Mouse (Mus musculus) spleen, adult 2 months (tissue): ENCODE results near the gene Gm4969. TPM values are rescaled to one million over a fixed set of nuclear protein-coding genes. Genes with fewer than 3 reads are reported as not detected.
A peak's percentile ranks its signal among the peaks of the same experiment; 100 is the strongest.

ENCODE experiments used
- DNase-seq, 2 experiments: peaks; one replicate each; pipeline versions ENCODE4 v3.0.0 to v3.0.0-alpha.2; 2012 to 2021; ENCODE audit warnings: low spot score in 2 of 2, low read depth in 1 of 2
- H3K27ac ChIP-seq: fragments of 200-500 bp; 2 replicates; pipeline ENCODE4 v1.5.1; 2012; ENCODE audit warnings: low read length, inconsistent platforms; ENCODE audit not compliant: insufficient read depth
- H3K27me3 ChIP-seq: fragments of 200-500 bp; 2 replicates; pipeline ENCODE4 v1.6.1; 2012; ENCODE audit warnings: mild to moderate bottlenecking, moderate library complexity, low read length, inconsistent platforms; ENCODE audit not compliant: control insufficient read depth, insufficient read depth
- H3K36me3 ChIP-seq: fragments of 200-500 bp; 2 replicates; pipeline ENCODE4 v1.6.1; 2012; ENCODE audit warnings: mild to moderate bottlenecking, low read length, inconsistent platforms; ENCODE audit not compliant: control insufficient read depth, insufficient read depth
- H3K4me1 ChIP-seq: fragments of 200-500 bp; 2 replicates; pipeline ENCODE4 v1.6.1; 2011; ENCODE audit warnings: inconsistent platforms; ENCODE audit not compliant: control insufficient read depth, insufficient read depth, insufficient read length
- H3K4me3 ChIP-seq: fragments of 200-500 bp; 2 replicates; pipeline ENCODE4 v1.5.1; 2011; ENCODE audit warnings: mild to moderate bottlenecking, inconsistent platforms; ENCODE audit not compliant: insufficient read depth, insufficient read length; ENCODE audit errors: extremely low read depth
- CTCF ChIP-seq: fragments of 200-500 bp; IDR thresholded peaks from 2 replicates; pipeline ENCODE4 v1.5.1; 2011; ENCODE audit warnings: mild to moderate bottlenecking, inconsistent platforms; ENCODE audit not compliant: insufficient read depth, insufficient read length, insufficient replicate concordance; ENCODE audit errors: extremely low read depth
- POLR2A ChIP-seq: fragments of 200-500 bp; IDR thresholded peaks from 2 replicates; pipeline ENCODE4 v1.6.1; 2011; ENCODE audit warnings: low read depth, low read length, inconsistent platforms
- WGBS: fragments of 180-500 bp; shearing (Covaris S2); methylation state at CpG from one replicate; pipeline ENCODE4 v1.1.7; 2018; 5-methylcytosine and 5-hydroxymethylcytosine counted together
- polyA plus RNA-seq: library from polyadenylated mRNA; depleted of rRNA; stranded (reverse); fragments of >200 nt; gene quantifications from 2 replicates; pipeline ENCODE4 v1.2.3, GENCODE M21; 2012

Gene Gm4969
- polyA plus RNA-seq, 1 experiment, result not detected

DNA sequence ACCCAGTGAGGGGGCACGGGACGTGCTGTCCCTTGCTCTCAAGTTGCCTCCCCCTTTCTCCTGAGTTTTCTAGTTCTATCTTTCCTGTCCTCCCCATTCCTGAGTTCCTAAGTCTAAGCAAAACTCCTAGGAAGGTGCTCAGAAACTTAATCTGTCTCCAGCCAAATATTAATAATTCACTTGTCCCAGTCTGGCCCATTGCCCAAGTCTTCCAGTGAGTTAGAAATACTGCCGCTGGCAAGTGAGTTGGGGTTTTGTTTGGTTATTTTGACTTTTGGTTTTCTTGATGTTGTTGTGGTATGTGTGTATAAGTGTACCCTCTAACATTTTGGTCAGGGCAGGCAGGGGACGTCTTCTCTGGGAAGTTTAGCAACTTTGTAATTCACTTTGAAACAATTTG is 3.5 kb upstream of the Gm4969 start:
- Histone ChIP-seq H3K27me3 (0 out of 2 replicates have a peak, but pooled peaks cover 4% of the 10 kb centered on the region), H3K36me3 (0 out of 2 replicates have a peak, but pooled peaks cover 2% of the 10 kb centered on the region), H3K4me3 (no peak overlapping the region), H3K27ac (no peak overlapping the region), H3K4me1 (peaks cover 5% of the 10 kb centered on the region)
- no peak for DNase-seq
- TF ChIP-seq CTCF (no peak), POLR2A (no peak)
- 85% methylated on average over 4 of the region's 4 CpGs for WGBS

DNA sequence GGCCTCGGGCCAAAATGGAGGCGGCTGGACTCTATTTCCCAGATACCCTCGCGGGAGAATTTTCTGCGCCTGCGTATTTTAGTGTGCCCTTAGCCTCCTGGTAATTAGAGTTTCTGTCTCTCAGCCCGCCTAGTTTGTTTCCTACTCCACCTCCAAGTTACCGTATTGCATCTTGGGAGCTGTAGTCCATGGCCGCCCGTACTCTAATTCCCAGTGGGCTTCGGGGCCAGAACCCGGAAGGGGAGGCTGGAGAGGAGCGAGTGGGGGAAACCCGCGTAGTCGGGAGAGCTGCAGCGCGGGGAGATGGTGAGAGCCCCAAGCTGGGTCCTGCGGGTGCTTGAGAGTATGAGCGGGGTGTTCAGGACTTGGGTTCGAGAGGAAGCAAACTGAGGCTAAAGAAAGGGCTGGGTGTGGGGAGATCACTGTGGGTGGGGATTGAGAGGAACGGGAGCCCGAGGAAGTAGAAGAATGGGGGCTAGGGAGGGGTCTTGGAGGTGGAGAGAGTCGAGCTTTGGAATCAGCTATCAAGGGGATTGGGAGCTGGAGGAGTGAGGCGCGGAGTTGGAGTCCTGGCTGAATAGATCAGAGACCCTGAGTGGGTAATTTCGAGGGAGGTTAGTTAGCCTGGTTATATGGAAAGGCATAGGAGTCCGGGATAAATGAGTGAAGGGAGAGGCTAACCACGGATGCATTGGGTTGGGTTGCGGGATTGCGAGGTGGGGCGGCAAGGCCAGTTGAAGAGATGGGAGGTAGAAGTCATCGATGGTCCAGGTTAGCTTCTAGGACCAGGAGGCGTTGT is 1.7 kb upstream of the Gm4969 start, which contains the start of gene Fbxo46:
Fbxo46 (plus strand) TSS at position 229 of the 799 bp plus-strand sequence.
- WGBS, result under 1% methylated on average over 34 of the region's 34 CpGs
- H3K27ac ChIP-seq, result peak within 1 kb of the TSS; percentile 34; the same call in 1 of the 2 replicates
- H3K4me3 ChIP-seq, result peak within 1 kb of the TSS; percentile 84
- peaks cover 5% of the 10 kb centered on the region for H3K4me1 ChIP-seq
- H3K27me3 ChIP-seq, result 0 out of 2 replicates have a peak, but pooled peaks cover 4% of the 10 kb centered on the region
- peak; percentile 93 to 96 for DNase-seq
- TF ChIP-seq POLR2A (peak; percentile 90), CTCF (no peak)
- no peaks in the 10 kb centered on the region for H3K36me3 ChIP-seq

DNA sequence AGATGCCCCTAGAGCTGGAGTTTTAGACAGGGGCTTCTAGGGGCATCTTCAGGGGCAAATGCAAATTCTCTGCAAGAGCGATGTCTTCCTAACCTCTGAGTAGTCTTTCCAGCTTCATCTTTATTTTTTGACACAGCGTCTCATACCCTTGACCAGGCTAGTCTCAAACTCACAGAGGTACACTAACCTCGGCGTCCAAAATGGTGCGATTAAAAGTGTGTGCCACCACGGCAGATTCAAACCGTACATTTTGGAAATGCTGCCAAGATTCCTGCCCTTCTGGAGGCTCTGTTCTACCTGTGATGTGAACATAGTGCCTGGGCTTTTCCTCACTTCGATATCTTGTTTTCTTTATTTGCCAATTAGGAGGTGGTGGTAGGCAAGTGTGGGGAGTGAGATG is 915 bp upstream of the Gm4969 start:
- Histone ChIP-seq H3K4me3 (no peak overlapping the region), H3K27ac (no peak overlapping the region), H3K36me3 (no peaks in the 10 kb centered on the region), H3K27me3 (0 out of 2 replicates have a peak, but pooled peaks cover 4% of the 10 kb centered on the region), H3K4me1 (peaks cover 5% of the 10 kb centered on the region)
- TF ChIP-seq CTCF (no peak), POLR2A (no peak)
- 94% methylated on average over 8 of the region's 8 CpGs for WGBS
- DNase-seq, result no peak

DNA sequence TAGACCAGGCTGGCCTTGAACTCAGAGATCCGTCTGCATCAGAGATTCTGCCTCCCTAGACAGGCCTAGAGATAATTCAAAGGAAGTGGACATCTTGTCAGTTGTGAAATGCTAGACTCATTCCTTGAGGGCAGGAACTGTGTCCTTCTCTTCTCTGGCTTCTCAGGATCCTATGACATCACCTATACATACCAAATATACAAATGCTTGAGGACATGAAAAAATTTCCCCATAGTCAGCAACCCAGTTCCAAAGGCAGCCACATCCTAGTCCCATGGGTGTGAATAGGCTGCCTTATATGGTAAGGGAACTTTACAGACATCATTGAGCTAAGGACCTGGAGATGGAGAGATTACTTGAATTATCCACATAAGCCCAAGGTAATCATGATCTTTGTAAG is 8.6 kb downstream of the Gm4969 start:
- Histone ChIP-seq H3K36me3 (no peaks in the 10 kb centered on the region), H3K27ac (no peak overlapping the region), H3K27me3 (peaks cover 2% of the 10 kb centered on the region; the same call in 1 of the 2 replicates), H3K4me1 (no peaks in the 10 kb centered on the region), H3K4me3 (no peak overlapping the region)
- TF ChIP-seq CTCF (no peak), POLR2A (no peak)
- DNase-seq, result no peak
- WGBS, result 89% methylated on average over 1 of the region's 1 CpGs

DNA sequence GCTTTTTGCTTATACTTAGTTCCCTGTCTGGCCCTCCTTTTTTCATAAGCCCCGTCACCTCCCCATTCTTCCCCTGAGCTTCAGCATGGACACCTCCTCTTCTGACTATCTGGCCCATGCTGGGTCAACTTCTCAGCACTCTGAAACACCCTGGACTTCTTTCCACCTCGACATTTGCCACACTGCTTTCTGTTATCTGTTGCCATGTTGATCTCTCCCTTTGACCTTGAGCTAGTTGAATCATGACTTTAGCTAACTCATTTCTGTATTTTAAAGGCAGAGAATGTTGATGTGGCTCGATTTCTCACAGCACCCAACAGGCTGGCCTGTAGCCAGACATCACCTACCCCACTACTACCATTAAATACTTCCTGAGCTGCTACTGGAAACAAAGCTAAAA is 10.7 kb downstream of the Gm4969 start:
- Histone ChIP-seq H3K36me3 (no peaks in the 10 kb centered on the region), H3K27me3 (0 out of 2 replicates have a peak, but pooled peaks cover 1% of the 10 kb centered on the region), H3K4me1 (no peaks in the 10 kb centered on the region), H3K27ac (no peak overlapping the region), H3K4me3 (no peak overlapping the region)
- WGBS, result 65% methylated on average over 3 of the region's 3 CpGs
- DNase-seq, result no peak
- TF ChIP-seq POLR2A, result no peak
- no peak for TF ChIP-seq CTCF

DNA sequence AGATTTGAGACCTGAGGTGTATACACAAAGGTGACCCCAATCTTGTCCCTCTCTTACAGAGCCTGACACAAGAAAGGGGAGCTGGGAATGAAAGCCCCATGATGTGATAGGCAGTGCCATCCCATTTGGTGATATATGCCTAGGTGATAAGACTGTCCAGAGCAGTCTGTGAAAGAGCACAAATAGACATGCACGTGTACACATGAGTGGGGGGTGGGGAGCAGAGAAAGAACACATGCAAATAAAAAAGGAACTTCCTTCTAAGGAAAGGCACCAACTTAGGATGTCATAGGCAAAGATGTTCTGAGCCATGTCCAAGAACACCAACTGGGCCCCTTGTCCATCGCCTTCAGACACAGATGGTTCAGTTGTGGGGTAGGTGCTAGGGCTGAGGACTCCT is 13.7 kb downstream of the Gm4969 start:
- no peaks in the 10 kb centered on the region for H3K4me1 ChIP-seq
- 73% methylated on average over 2 of the region's 2 CpGs for WGBS

DNA sequence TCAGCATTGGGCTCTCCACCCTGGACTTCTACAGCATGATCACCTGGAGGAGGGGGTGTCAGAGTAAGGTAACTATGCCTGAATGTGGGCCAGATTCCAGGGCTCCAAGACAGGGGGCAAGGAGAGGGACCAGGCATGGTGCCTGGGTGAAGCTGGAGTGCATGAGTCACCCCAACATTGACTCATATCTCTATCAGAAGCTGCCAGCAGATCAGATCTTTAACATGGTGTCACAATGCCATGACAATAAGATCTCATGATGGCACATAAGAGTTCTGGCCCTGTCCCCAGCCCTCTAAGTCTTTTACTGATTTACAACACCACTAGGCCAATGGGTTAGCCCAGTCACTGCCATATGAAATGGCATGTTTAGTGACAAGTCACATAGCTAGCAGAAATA is 14.4 kb downstream of the Gm4969 start:
- TF ChIP-seq CTCF (no peak), POLR2A (no peak)
- no peaks in the 10 kb centered on the region for H3K4me1 ChIP-seq
- H3K27ac ChIP-seq, result no peak overlapping the region
- no peaks in the 10 kb centered on the region for H3K36me3 ChIP-seq
- H3K27me3 ChIP-seq, result 0 out of 2 replicates have a peak, but pooled peaks cover 1% of the 10 kb centered on the region
- no peak for DNase-seq
- H3K4me3 ChIP-seq, result no peak overlapping the region

More for the DNA sequence above, 13.7 kb downstream of the Gm4969 start:
- no peak for TF ChIP-seq POLR2A
- TF ChIP-seq CTCF, result no peak
- Histone ChIP-seq H3K27ac (no peak overlapping the region), H3K36me3 (no peaks in the 10 kb centered on the region), H3K27me3 (0 out of 2 replicates have a peak, but pooled peaks cover 1% of the 10 kb centered on the region), H3K4me3 (no peak overlapping the region)
- DNase-seq, result no peak
